Mouse (Mus musculus): ENCODE results near the gene Ang. TPM values are rescaled to one million over a fixed set of nuclear protein-coding genes. Genes with fewer than 3 reads are reported as not detected.

Ang gene
- 2.8 and 3.5 TPM in 2 replicates for polyA plus RNA-seq (2012; rRNA removed)

DNA sequence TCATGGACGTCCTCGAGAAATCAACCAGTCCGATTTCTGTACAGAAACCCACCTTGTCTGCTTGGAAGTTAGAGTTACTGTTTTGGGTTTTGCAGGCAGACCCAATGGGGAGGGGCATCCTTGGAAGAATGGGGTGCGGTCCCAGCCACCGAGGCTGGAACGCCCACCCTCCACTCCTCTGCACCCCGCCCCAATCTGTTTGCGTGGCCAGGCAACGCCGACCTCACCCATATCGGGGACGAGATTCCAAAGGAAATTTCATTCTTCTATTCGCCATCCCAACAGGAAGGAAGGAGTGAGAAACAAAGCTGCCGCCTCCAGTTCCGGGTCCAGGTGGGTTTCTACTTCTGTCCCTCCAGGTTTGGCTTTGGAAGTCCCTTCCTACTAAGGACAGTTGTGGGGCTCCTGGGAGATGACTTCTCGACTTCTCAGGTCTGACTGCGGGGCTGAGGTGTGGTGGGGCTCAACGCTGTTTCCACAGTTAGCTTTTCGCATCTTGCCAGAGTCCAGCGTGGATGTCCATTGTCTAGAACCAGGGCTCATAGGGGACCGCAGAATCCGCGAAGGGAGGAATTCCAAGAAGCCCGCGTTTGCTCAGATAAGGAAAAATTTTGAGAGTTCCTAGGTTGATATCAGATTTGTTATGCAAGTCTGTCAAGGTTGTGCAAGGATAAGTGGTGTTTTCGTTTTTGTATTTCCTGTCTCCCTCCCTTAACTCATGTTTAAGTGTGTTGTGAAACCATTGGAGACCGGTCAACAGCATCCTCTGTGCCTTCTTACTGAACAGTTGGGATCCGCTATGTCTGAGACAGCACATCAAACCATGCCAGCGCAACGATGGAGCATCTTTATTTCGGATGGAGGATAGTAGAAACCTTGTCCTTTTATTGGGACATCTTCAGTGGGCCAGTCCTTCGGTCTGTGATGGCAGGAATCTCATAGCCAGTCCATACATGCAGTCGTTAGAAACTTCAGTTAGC, at the start of gene Ang, which contains the start of gene Rnase4:
Gene Ang (plus strand): TSS at position 230 of the 980 bp plus-strand sequence.
Gene Rnase4 (plus strand): TSS at position 157 of the 980 bp plus-strand sequence.
- TF ChIP-seq POLR2A (IDR thresholded peaks at IDR 0.05; ENCODE audit: low read depth, low read length): no peak
- TF ChIP-seq CTCF (IDR thresholded peaks at IDR 0.05; ENCODE audit: extremely low read depth, insufficient read depth, insufficient read length, insufficient replicate concordance): no peak
- Histone ChIP-seq H3K4me1 (ENCODE audit: control insufficient read depth, insufficient read depth, insufficient read length) (no peaks in the 10 kb centered on the region), H3K27ac (ENCODE audit: insufficient read depth, low read length) (peak within 1 kb of the TSS; percentile 66), H3K27me3 (ENCODE audit: control insufficient read depth, insufficient read depth, low read length) (no peaks in the 10 kb centered on the region), H3K36me3 (ENCODE audit: control insufficient read depth, insufficient read depth, low read length) (no peaks in the 10 kb centered on the region), H3K4me3 (ENCODE audit: extremely low read depth, insufficient read depth, insufficient read length) (peak within 1 kb of the TSS; percentile 85)
- DNase-seq (ENCODE audit: low read depth in 1 of 2, low spot score in 2 of 2): peak in 1 of 2 experiments; percentile 16
- WGBS: 16% methylated on average over 33 of the region's 33 CpGs

DNA sequence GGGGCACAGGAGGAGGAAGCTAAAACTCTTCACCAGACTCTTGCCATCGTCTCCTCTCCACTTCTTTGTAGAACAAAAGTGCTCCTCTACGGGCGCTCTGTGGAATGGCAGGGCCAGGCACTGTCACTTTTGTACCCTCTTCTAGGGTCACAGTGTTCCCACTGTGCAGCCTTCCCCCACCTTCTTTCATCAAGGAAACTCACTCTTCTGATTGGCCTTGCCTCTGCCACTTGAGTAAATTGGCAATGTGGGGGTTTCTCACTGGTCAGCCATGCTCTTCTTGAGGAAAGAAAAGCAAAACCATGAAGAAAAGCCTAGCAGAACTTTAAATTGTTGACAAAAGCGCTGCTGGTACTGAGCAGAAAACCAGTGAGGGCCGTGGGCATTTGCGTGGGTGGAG, 49.2 kb upstream of the Ang start, which contains the start of gene Rnase9:
Gene Rnase9 (minus strand): TSS at position 101 of the 400 bp plus-strand sequence.
- H3K27ac ChIP-seq (ENCODE audit: insufficient read depth, low read length): no peak within 1 kb of the TSS

DNA sequence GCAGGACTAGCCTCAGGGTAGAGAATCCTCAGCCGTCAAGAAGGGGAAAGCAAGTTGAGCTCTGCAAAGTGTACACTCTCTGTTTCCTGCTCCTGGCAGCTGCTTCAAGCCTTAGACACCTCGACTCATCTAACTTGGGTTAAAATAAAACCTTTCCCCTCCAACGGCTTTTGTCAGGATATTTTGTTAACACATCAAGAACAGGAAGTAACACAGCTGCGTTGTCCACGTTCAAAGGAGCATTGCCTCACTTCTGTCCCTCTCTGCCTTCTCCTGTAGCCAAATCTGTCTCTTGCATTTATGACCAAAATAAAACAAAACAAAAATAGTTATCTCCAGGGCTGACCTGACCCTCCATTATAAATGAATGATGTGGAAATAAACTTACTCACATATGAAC, 43.1 kb upstream of the Ang start:
- Histone ChIP-seq H3K36me3 (ENCODE audit: control insufficient read depth, insufficient read depth, low read length) (no peaks in the 10 kb centered on the region), H3K4me3 (ENCODE audit: extremely low read depth, insufficient read depth, insufficient read length) (no peak overlapping the region), H3K27ac (ENCODE audit: insufficient read depth, low read length) (no peak overlapping the region), H3K27me3 (ENCODE audit: control insufficient read depth, insufficient read depth, low read length) (no peaks in the 10 kb centered on the region), H3K4me1 (ENCODE audit: control insufficient read depth, insufficient read depth, insufficient read length) (0 out of 2 replicates have a peak, but pooled peaks cover 3% of the 10 kb centered on the region)
- 2% methylated on average over 5 of the region's 5 CpGs for WGBS
- TF ChIP-seq POLR2A (IDR thresholded peaks at IDR 0.05; ENCODE audit: low read depth, low read length) (no peak), CTCF (IDR thresholded peaks at IDR 0.05; ENCODE audit: extremely low read depth, insufficient read depth, insufficient read length, insufficient replicate concordance) (no peak)
- no peak for DNase-seq (ENCODE audit: low read depth in 1 of 2, low spot score in 2 of 2)

More for the DNA sequence above, 49.2 kb upstream of the Ang start, which contains the start of gene Rnase9:
- no peak for DNase-seq (ENCODE audit: low read depth in 1 of 2, low spot score in 2 of 2)
- TF ChIP-seq POLR2A (IDR thresholded peaks at IDR 0.05; ENCODE audit: low read depth, low read length): no peak
- no peak for TF ChIP-seq CTCF (IDR thresholded peaks at IDR 0.05; ENCODE audit: extremely low read depth, insufficient read depth, insufficient read length, insufficient replicate concordance)
- H3K4me3 ChIP-seq (ENCODE audit: extremely low read depth, insufficient read depth, insufficient read length): no peak within 1 kb of the TSS
- H3K36me3 ChIP-seq (ENCODE audit: control insufficient read depth, insufficient read depth, low read length): no peaks in the 10 kb centered on the region
- H3K27me3 ChIP-seq (ENCODE audit: control insufficient read depth, insufficient read depth, low read length): no peaks in the 10 kb centered on the region
- no peaks in the 10 kb centered on the region for H3K4me1 ChIP-seq (ENCODE audit: control insufficient read depth, insufficient read depth, insufficient read length)
- 89% methylated on average over 6 of the region's 6 CpGs for WGBS

DNA sequence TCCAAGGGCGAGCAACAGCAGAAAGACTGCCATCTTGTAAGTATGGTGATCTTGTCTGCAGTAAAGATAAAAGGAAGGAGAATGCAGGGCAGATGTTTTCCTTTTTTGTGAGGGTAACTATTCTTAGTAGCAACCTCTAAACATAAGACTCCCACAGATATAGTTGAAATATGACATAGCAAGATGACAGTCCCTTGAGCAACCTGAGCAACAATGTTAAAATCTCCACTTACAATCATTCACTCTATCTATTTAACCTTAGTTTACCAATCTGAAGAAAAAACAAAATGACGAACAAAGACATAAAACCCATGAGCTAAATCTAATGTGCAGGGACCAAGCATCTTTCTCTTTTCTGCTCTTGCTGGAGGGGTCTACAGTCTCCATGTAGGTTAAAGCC, 40.9 kb upstream of the Ang start, which contains the start of gene Rnase11:
Gene Rnase11 (minus strand): TSS at position 101 of the 400 bp plus-strand sequence.
- 0 out of 2 replicates have a peak, but pooled peaks cover 3% of the 10 kb centered on the region for H3K4me1 ChIP-seq (ENCODE audit: control insufficient read depth, insufficient read depth, insufficient read length)
- no peak for DNase-seq (ENCODE audit: low read depth in 1 of 2, low spot score in 2 of 2)
- 81% methylated on average over 2 of the region's 2 CpGs for WGBS

DNA sequence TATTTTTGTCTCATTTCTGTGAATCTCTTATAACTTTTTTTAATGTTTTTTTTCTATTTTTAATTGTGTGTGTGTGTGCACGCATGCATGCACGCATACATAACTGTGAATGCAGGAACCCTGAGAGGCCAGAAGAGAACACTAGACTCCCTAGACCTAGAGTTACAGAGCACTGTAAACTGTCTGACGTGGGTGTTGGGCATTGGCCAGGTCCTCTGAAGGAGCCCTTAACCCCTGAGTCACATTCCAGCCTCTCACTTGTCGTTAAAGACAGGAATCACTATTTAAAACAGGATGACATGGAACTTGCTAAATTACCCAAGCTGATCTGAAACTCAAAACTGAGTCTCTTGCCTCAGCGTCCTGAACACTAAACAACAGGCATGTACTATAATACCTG, 39.0 kb upstream of the Ang start:
- no peak for DNase-seq (ENCODE audit: low read depth in 1 of 2, low spot score in 2 of 2)
- Histone ChIP-seq H3K27ac (ENCODE audit: insufficient read depth, low read length) (no peak overlapping the region), H3K4me3 (ENCODE audit: extremely low read depth, insufficient read depth, insufficient read length) (no peak overlapping the region), H3K4me1 (ENCODE audit: control insufficient read depth, insufficient read depth, insufficient read length) (0 out of 2 replicates have a peak, but pooled peaks cover 3% of the 10 kb centered on the region), H3K36me3 (ENCODE audit: control insufficient read depth, insufficient read depth, low read length) (no peaks in the 10 kb centered on the region), H3K27me3 (ENCODE audit: control insufficient read depth, insufficient read depth, low read length) (no peaks in the 10 kb centered on the region)
- WGBS: 71% methylated on average over 5 of the region's 5 CpGs
- TF ChIP-seq POLR2A (IDR thresholded peaks at IDR 0.05; ENCODE audit: low read depth, low read length) (no peak), CTCF (IDR thresholded peaks at IDR 0.05; ENCODE audit: extremely low read depth, insufficient read depth, insufficient read length, insufficient replicate concordance) (no peak)

More for the DNA sequence above, 40.9 kb upstream of the Ang start, which contains the start of gene Rnase11:
- H3K36me3 ChIP-seq (ENCODE audit: control insufficient read depth, insufficient read depth, low read length): no peaks in the 10 kb centered on the region
- TF ChIP-seq CTCF (IDR thresholded peaks at IDR 0.05; ENCODE audit: extremely low read depth, insufficient read depth, insufficient read length, insufficient replicate concordance): no peak
- TF ChIP-seq POLR2A (IDR thresholded peaks at IDR 0.05; ENCODE audit: low read depth, low read length): no peak
- no peak within 1 kb of the TSS for H3K27ac ChIP-seq (ENCODE audit: insufficient read depth, low read length)
- no peaks in the 10 kb centered on the region for H3K27me3 ChIP-seq (ENCODE audit: control insufficient read depth, insufficient read depth, low read length)
- no peak within 1 kb of the TSS for H3K4me3 ChIP-seq (ENCODE audit: extremely low read depth, insufficient read depth, insufficient read length)

DNA sequence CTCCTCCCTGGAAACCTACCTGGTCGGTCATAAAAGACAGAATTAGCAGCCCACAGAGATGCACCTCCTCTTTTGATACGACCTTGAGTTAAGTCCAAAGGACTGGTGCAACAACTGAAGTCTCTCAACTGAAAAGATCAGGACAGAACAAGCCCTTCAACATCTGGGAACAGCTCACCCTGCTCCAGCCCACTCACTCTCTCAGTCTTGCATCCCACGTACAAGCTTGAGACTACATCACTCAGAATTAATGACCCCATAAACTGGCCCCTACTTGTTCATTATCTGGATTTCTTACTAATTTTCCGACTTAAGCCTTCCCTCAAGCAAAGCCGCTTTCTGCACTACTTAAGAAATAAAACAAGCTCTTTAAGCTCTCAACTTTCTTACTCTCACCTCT, 37.8 kb upstream of the Ang start:
- TF ChIP-seq POLR2A (IDR thresholded peaks at IDR 0.05; ENCODE audit: low read depth, low read length) (no peak), CTCF (IDR thresholded peaks at IDR 0.05; ENCODE audit: extremely low read depth, insufficient read depth, insufficient read length, insufficient replicate concordance) (no peak)
- WGBS: 85% methylated on average over 5 of the region's 5 CpGs
- no peak for DNase-seq (ENCODE audit: low read depth in 1 of 2, low spot score in 2 of 2)
- Histone ChIP-seq H3K4me1 (ENCODE audit: control insufficient read depth, insufficient read depth, insufficient read length) (peaks cover 3% of the 10 kb centered on the region; the same call in 1 of the 2 replicates), H3K36me3 (ENCODE audit: control insufficient read depth, insufficient read depth, low read length) (no peaks in the 10 kb centered on the region), H3K27ac (ENCODE audit: insufficient read depth, low read length) (no peak overlapping the region), H3K27me3 (ENCODE audit: control insufficient read depth, insufficient read depth, low read length) (no peaks in the 10 kb centered on the region), H3K4me3 (ENCODE audit: extremely low read depth, insufficient read depth, insufficient read length) (no peak overlapping the region)

All from spleen, adult 2 months (tissue).